Mouse (Mus musculus) kidney, adult 2 months (tissue): ENCODE data around the gene Hoxb5. TPM values are rescaled to one million over a fixed set of nuclear protein-coding genes. Genes with fewer than 3 reads are reported as not detected.

Experiments used
- DNase-seq: peaks from one replicate; pipeline ENCODE4 v3.0.0; 2021
- H3K27ac ChIP-seq: fragments of 200-500 bp; 2 replicates; pipeline ENCODE4 v1.5.1; 2012; ENCODE audit warnings: low read depth, low read length, control low read depth, inconsistent platforms; ENCODE audit not compliant: insufficient read depth
- H3K27me3 ChIP-seq: fragments of 200-500 bp; replicated peaks from 2 replicates; pipeline ENCODE4 v1.6.1; 2012; ENCODE audit warnings: mild to moderate bottlenecking, moderate library complexity, low read length, inconsistent platforms; ENCODE audit not compliant: control insufficient read depth, insufficient read depth
- H3K36me3 ChIP-seq: fragments of 200-500 bp; 2 replicates; pipeline ENCODE4 v1.6.1; 2012; ENCODE audit warnings: mild to moderate bottlenecking, moderate library complexity, low read length, inconsistent platforms; ENCODE audit not compliant: control insufficient read depth, insufficient read depth
- H3K4me1 ChIP-seq: fragments of 200-500 bp; 2 replicates; pipeline ENCODE4 v1.6.1; 2011; ENCODE audit warnings: low read length; ENCODE audit not compliant: control insufficient read depth, insufficient read depth
- H3K4me3 ChIP-seq: fragments of 200-500 bp; 2 replicates; pipeline ENCODE4 v1.5.1; 2011; ENCODE audit warnings: mild to moderate bottlenecking, low read depth, low read length, control low read depth; ENCODE audit not compliant: insufficient read depth
- CTCF ChIP-seq: fragments of 200-500 bp; conservative IDR thresholded peaks from 2 replicates; pipeline ENCODE4 v1.5.1; 2011; ENCODE audit warnings: low read depth, mild to moderate bottlenecking, control low read depth, low read length, moderate library complexity, mixed read lengths; ENCODE audit not compliant: insufficient read depth, insufficient read length
- POLR2A ChIP-seq: fragments of 200-500 bp; IDR thresholded peaks from one replicate; pipeline ENCODE4 v1.6.1; 2011; ENCODE audit warnings: low read depth, low read length, control low read depth
- WGBS: fragments of 180-500 bp; shearing (Covaris S2); methylation state at CpG from one replicate; pipeline ENCODE4 v1.1.7; 2018; 5-methylcytosine and 5-hydroxymethylcytosine counted together
- polyA plus RNA-seq: library from polyadenylated mRNA; depleted of rRNA; stranded (reverse); fragments of >200 nt; gene quantifications from 2 replicates; pipeline ENCODE4 v1.2.3, GENCODE M21; 2012

Hoxb5 gene
- polyA plus RNA-seq, 1 experiment = 7.7 TPM

- H3K4me3 ChIP-seq = no peak overlapping the region
- 9% methylated on average over 7 of the region's 7 CpGs for WGBS
- H3K27ac ChIP-seq = peak overlapping the region; percentile 81
- no peak for TF ChIP-seq CTCF
- TF ChIP-seq POLR2A = no peak
- peaks cover 29% of the 10 kb centered on the region for H3K4me1 ChIP-seq
- DNase-seq = peak; percentile 93
- no peaks in the 10 kb centered on the region; the same call in 1 of the 2 replicates for H3K36me3 ChIP-seq
- no peaks in the 10 kb centered on the region for H3K27me3 ChIP-seq
Observed at GRCm38 (mm10) chr11:96265954-96266353, 37.2 kb upstream of the Hoxb5 start.

- Histone ChIP-seq H3K4me3 (no peak overlapping the region), H3K4me1 (peaks cover 21% of the 10 kb centered on the region; the same call in 1 of the 2 replicates), H3K36me3 (no peaks in the 10 kb centered on the region; the same call in 1 of the 2 replicates), H3K27ac (no peak overlapping the region), H3K27me3 (no peaks in the 10 kb centered on the region)
- no peak for TF ChIP-seq POLR2A
- TF ChIP-seq CTCF = no peak
- peak; percentile 11 for DNase-seq
- 80% methylated on average over 7 of the region's 7 CpGs for WGBS
Observed at GRCm38 (mm10) chr11:96267021-96267920, 35.9 kb upstream of the Hoxb5 start.

- DNase-seq = no peak
- 88% methylated on average over 1 of the region's 1 CpGs for WGBS
- no peak overlapping the region for H3K4me3 ChIP-seq
- H3K36me3 ChIP-seq = no peaks in the 10 kb centered on the region; the same call in 1 of the 2 replicates
- H3K27ac ChIP-seq = no peak overlapping the region
- TF ChIP-seq POLR2A = no peak
- no peak for TF ChIP-seq CTCF
- peaks cover 25% of the 10 kb centered on the region; the same call in 1 of the 2 replicates for H3K4me1 ChIP-seq
- no peaks in the 10 kb centered on the region for H3K27me3 ChIP-seq
Observed at GRCm38 (mm10) chr11:96268031-96268745, 34.9 kb upstream of the Hoxb5 start.

- Histone ChIP-seq H3K36me3 (no peaks in the 10 kb centered on the region; the same call in 1 of the 2 replicates), H3K27me3 (no peaks in the 10 kb centered on the region), H3K4me1 (peaks cover 29% of the 10 kb centered on the region; the same call in 1 of the 2 replicates), H3K27ac (peak overlapping the region; percentile 37), H3K4me3 (peak overlapping the region; percentile 30)
- peak; percentile 88 for DNase-seq
- WGBS = 3% methylated on average over 19 of the region's 19 CpGs
- TF ChIP-seq CTCF = no peak
Observed at GRCm38 (mm10) chr11:96269869-96270268, 33.3 kb upstream of the Hoxb5 start.

DNA sequence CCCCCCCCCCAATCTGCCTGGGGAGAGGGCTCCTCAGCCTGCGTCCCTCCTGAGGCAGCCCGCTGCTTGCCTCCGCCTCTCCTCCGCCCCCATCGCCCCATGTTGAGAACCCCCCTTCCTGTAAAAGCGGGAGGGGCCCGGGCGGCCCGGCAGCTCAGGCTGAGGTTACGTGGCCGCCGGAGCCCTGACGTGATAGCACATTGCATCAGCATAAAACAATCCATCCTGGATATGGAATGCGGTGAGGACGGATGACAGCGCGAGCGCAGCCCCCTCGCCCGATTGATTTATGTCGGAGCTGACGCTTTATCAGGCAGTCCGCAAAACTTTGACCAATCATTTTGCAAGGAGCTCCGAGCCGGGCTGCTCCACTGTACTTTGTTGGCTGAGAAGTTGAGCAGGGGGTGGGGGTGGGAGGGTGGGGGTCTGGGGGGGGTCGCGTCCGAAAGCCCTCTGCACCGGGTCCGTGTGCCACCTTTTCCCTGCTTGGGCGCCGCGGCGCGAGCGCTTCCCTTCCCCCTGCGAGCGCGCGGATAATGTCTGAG, 32.1 kb upstream of the Hoxb5 start, which contains the start of gene Hoxb9:
Gene Hoxb9, plus strand, starts transcription at position 462 of the 545 bp plus-strand sequence.
- peak within 1 kb of the TSS; percentile 77 for H3K4me3 ChIP-seq
- WGBS = under 1% methylated on average over 40 of the region's 40 CpGs
- peak; percentile 72 for DNase-seq
- H3K4me1 ChIP-seq = peaks cover 27% of the 10 kb centered on the region; the same call in 1 of the 2 replicates
- no peaks in the 10 kb centered on the region; the same call in 1 of the 2 replicates for H3K36me3 ChIP-seq
- H3K27me3 ChIP-seq = no peaks in the 10 kb centered on the region
- peak within 1 kb of the TSS; percentile 66 for H3K27ac ChIP-seq
- TF ChIP-seq CTCF (no peak), POLR2A (peak; percentile 0)

GRCm38 (mm10) chr11:96271541-96272011, 31.6 kb upstream of the Hoxb5 start:
- Histone ChIP-seq H3K36me3 (no peaks in the 10 kb centered on the region; the same call in 1 of the 2 replicates), H3K27me3 (no peaks in the 10 kb centered on the region), H3K4me1 (peaks cover 28% of the 10 kb centered on the region; the same call in 1 of the 2 replicates), H3K4me3 (peak overlapping the region; percentile 77), H3K27ac (peak overlapping the region; percentile 66)
- under 1% methylated on average over 52 of the region's 52 CpGs for WGBS
- DNase-seq = peak; percentile 87
- TF ChIP-seq POLR2A (no peak), CTCF (no peak)
